Mouse (Mus musculus): ENCODE measurements around the gene Atl1.

DNA sequence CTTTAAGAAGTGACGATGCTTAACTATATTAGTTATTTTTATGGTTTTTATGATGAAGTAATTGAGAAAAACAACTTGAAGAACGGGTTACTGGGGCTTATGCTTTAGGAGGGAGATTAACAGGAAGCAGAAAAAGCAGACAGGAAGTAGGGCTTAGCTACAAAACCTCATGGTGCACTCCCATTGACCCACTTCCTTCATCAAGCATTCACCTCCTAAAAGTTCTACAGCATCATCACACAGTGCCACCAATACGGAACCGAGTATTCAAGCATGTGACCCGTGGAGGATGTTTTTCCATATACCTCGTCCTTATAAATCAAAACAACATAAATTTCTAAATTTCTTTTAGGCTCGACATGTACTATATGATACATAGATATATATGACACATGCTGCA lies 20.3 kb downstream of the Atl1 start:
- TF ChIP-seq CTCF (IDR thresholded peaks at IDR 0.05; ENCODE audit: low read depth), result no peak
- TF ChIP-seq EP300 (IDR thresholded peaks at IDR 0.05; ENCODE audit: low read depth), result no peak

All from heart, postnatal 0 days (tissue).